Comparison of ENCODE assay signal across 11 mouse cellular contexts in genomic region chr16:41510915-41511552, GRCm38 (mm10).
DNase-seq lines count a peak whose midpoint lies in the region; ATAC-seq and TF ChIP-seq lines count a peak whose summit lies in the region.
"Had no signal": no experiment of that assay in that cellular context is flagged by ENCODE, and none has a peak within 500 bp of the region (broad histone marks: within the 10 kb centered on the region; RNA-seq: fewer than 3 reads in every experiment).

No protein-coding gene starts in this region.

- H3K4me2 ChIP-seq in hindbrain, embryonic 11.5 days (replicated peaks; ENCODE audit: low read depth, low read length), result no peak overlapping the region
- H3K4me2 ChIP-seq in hindbrain, embryonic 12.5 days (replicated peaks), result no peak overlapping the region
- H3K4me2 ChIP-seq in limb, embryonic 11.5 days (ENCODE audit: low read depth, severe bottlenecking), result 0 out of 2 replicates have a peak overlapping the region, but pooled peaks have one; percentile 7
- H3K4me2 ChIP-seq: heart, embryonic 15.5 days; limb, embryonic 15.5 days had no signal

- no peaks in the 10 kb centered on the region for H3K4me1 ChIP-seq in hindbrain, embryonic 11.5 days (replicated peaks; ENCODE audit: control insufficient read depth, insufficient read depth, low read length)
- no peaks in the 10 kb centered on the region for H3K4me1 ChIP-seq in hindbrain, embryonic 12.5 days
- H3K4me1 ChIP-seq in limb, embryonic 11.5 days (ENCODE audit: control insufficient read depth, insufficient read depth, low read length), result peaks cover 4% of the 10 kb centered on the region; the same call in 1 of the 2 replicates
- H3K4me1 ChIP-seq: heart, embryonic 15.5 days; limb, embryonic 15.5 days had no signal

- no peak for DNase-seq in hindbrain, embryonic 11.5 days (ENCODE audit: low spot score)
- DNase-seq in Muller cell, postnatal 12 days (ENCODE audit: inconsistent ontology term), result peak; percentile 2
- peak; percentile 70 for DNase-seq in brain, embryonic 14.5 days (ENCODE audit: low read depth)
- peak; percentile 50 for DNase-seq in limb, embryonic 11.5 days (ENCODE audit: low spot score)
- no peak for DNase-seq in lung, adult 18-20 months
- DNase-seq in right cerebral cortex, postnatal 36 days (ENCODE audit: low spot score in 2 of 2), result no peak
- no peak for DNase-seq in thymus, postnatal 36 days

- no peaks in the 10 kb centered on the region for H3K9me3 ChIP-seq in hindbrain, embryonic 11.5 days (ENCODE audit: control insufficient read depth, low read length)
- no peaks in the 10 kb centered on the region for H3K9me3 ChIP-seq in hindbrain, embryonic 12.5 days (replicated peaks)
- no peaks in the 10 kb centered on the region for H3K9me3 ChIP-seq in limb, embryonic 11.5 days (ENCODE audit: control insufficient read depth, low read length)
- H3K9me3 ChIP-seq: heart, embryonic 15.5 days; limb, embryonic 15.5 days had no signal

- H3K9ac ChIP-seq in hindbrain, embryonic 11.5 days (ENCODE audit: low read depth, low read length), result no peak overlapping the region
- H3K9ac ChIP-seq in hindbrain, embryonic 12.5 days, result no peak overlapping the region
- no peak overlapping the region for H3K9ac ChIP-seq in limb, embryonic 11.5 days (ENCODE audit: low read length)
- H3K9ac ChIP-seq: heart, embryonic 15.5 days; limb, embryonic 15.5 days had no signal

- no peak for TF ChIP-seq CTCF in brain, embryonic 14.5 days (IDR thresholded peaks at IDR 0.05; ENCODE audit: borderline replicate concordance, extremely low read depth, insufficient read depth, insufficient read length)

- ATAC-seq in hindbrain, embryonic 11.5 days (ENCODE audit: low FRiP score), result peak; percentile 33; the same call in 1 of the 2 replicates
- no peak; the same call in 1 of the 2 replicates for ATAC-seq in hindbrain, embryonic 12.5 days (ENCODE audit: low FRiP score)
- ATAC-seq in limb, embryonic 11.5 days (ENCODE audit: insufficient number of reproducible peaks, low FRiP score, low TSS enrichment, low read depth), result peak; percentile 81

- no peaks in the 10 kb centered on the region for H3K27me3 ChIP-seq in hindbrain, embryonic 11.5 days (ENCODE audit: control insufficient read depth, insufficient read depth, low read length)
- no peaks in the 10 kb centered on the region for H3K27me3 ChIP-seq in hindbrain, embryonic 12.5 days
- no peaks in the 10 kb centered on the region for H3K27me3 ChIP-seq in limb, embryonic 11.5 days (ENCODE audit: control insufficient read depth, insufficient read depth, low read length)
- H3K27me3 ChIP-seq: heart, embryonic 15.5 days; limb, embryonic 15.5 days had no signal

- WGBS in hindbrain, embryonic 11.5 days, result 69% methylated on average over 6 of the region's 6 CpGs
- 62% methylated on average over 6 of the region's 6 CpGs for WGBS in hindbrain, embryonic 12.5 days
- WGBS in limb, embryonic 11.5 days, result 19% methylated on average over 6 of the region's 6 CpGs

- H3K27ac ChIP-seq in hindbrain, embryonic 11.5 days (ENCODE audit: low read depth, low read length), result no peak overlapping the region
- no peak overlapping the region for H3K27ac ChIP-seq in hindbrain, embryonic 12.5 days
- no peak overlapping the region for H3K27ac ChIP-seq in limb, embryonic 11.5 days (replicated peaks; ENCODE audit: low read depth, low read length)
- H3K27ac ChIP-seq: heart, embryonic 15.5 days; limb, embryonic 15.5 days; macrophage had no signal

- no peak overlapping the region for H3K4me3 ChIP-seq in hindbrain, embryonic 11.5 days (ENCODE audit: low read depth, low read length)
- no peak overlapping the region for H3K4me3 ChIP-seq in hindbrain, embryonic 12.5 days
- H3K4me3 ChIP-seq in limb, embryonic 11.5 days (ENCODE audit: low read depth, low read length), result no peak overlapping the region
- H3K4me3 ChIP-seq: heart, embryonic 15.5 days; limb, embryonic 15.5 days had no signal

- H3K36me3 ChIP-seq in hindbrain, embryonic 11.5 days (ENCODE audit: control insufficient read depth, insufficient read depth, low read length), result no peaks in the 10 kb centered on the region
- no peaks in the 10 kb centered on the region for H3K36me3 ChIP-seq in hindbrain, embryonic 12.5 days
- no peaks in the 10 kb centered on the region for H3K36me3 ChIP-seq in limb, embryonic 11.5 days (ENCODE audit: control insufficient read depth, insufficient read depth, low read length)
- H3K36me3 ChIP-seq: heart, embryonic 15.5 days; limb, embryonic 15.5 days had no signal

- no peak for TF ChIP-seq POLR2A in brain, embryonic 14.5 days (IDR thresholded peaks at IDR 0.05; ENCODE audit: borderline replicate concordance, extremely low read depth, insufficient read depth, insufficient read length, poor library complexity, severe bottlenecking)

Comparison
In these comparisons a context has a peak if more than half of its experiments do, and no peak if none do; other contexts are left out.
1. DNase-seq: peak in Muller cell, postnatal 12 days (single experiment), brain, embryonic 14.5 days (single experiment) and limb, embryonic 11.5 days (single experiment); none in hindbrain, embryonic 11.5 days (single experiment), lung, adult 18-20 months (0 of 2), right cerebral cortex, postnatal 36 days (0 of 2) and thymus, postnatal 36 days (0 of 2).